Mouse (Mus musculus): ENCODE measurements at regions not wholly inside any gene's neighbourhood (a gene's known extent, or its start where the extent isn't known, plus 50 kb on each side); places are given as distances from the start of the nearest gene placed in this dataset.

- no peak for TF ChIP-seq CTCF (IDR thresholded peaks at IDR 0.05)
- Histone ChIP-seq H3K9ac (replicated peaks; ENCODE audit: low read length, poor library complexity, severe bottlenecking) (no peak overlapping the region), H3K36me3 (ENCODE audit: insufficient read depth, low read length) (no peaks in the 10 kb centered on the region), H3K27ac (ENCODE audit: low read depth, low read length) (no peak overlapping the region), H3K4me3 (ENCODE audit: low read depth, low read length) (no peak overlapping the region), H3K27me3 (ENCODE audit: insufficient read depth, low read length) (no peaks in the 10 kb centered on the region), H3K4me2 (ENCODE audit: low read depth, low read length, poor library complexity, severe bottlenecking) (no peak overlapping the region), H3K9me3 (ENCODE audit: low read length) (no peaks in the 10 kb centered on the region), H3K4me1 (ENCODE audit: insufficient read depth, low read length) (no peaks in the 10 kb centered on the region)
- no peak for ATAC-seq (ENCODE audit: low FRiP score)
- 92% methylated on average over 2 of the region's 2 CpGs for WGBS
- no peak for DNase-seq (ENCODE audit: low spot score)
These were observed 59.0 kb upstream of the Dusp10 start for GRCm38 (mm10) chr1:183954086-183954485.

DNA sequence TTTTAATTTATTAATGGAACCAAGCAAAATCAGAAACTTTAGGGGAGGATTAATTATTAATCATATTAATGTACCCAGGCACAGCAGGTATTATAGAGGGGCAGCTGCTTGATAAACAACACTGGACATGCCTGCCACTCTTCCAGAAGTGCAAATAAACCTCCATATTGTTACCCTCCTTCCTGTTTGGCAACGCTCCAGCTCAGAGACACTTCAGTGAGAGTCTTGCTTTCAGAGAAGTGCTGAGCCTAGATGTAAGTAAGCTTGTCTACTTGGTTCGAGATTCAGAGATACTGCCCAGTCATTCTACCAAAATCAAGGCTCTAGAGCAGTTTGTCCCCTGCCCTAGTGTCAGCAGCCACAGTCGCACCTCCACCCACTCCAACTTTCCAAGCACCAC lies 56.7 kb upstream of the Dusp10 start:
- no peak overlapping the region for H3K27ac ChIP-seq (ENCODE audit: low read depth, low read length)

DNA sequence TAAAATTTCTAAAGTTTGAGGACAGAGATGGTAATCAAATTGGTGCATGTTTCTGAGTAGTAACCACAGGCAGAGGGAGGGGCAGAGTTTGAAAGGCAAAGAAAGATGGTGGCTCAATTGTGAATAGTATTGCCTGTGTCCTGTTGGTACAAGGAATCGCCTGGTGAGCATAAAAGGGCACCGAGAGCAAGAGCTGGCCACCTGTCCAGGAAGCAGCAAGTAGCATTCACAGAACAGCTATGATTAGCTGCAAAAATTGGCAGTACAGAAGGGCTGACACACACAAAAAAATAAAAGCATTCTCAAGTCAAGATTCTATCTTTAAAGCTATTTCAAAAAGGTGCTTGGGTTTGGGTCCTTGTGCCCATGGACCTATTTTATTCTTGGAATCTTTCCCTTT lies 51.7 kb upstream of the Dusp10 start:
- Histone ChIP-seq H3K4me2 (ENCODE audit: low read depth, low read length, poor library complexity, severe bottlenecking) (no peak overlapping the region), H3K9me3 (ENCODE audit: low read length) (no peaks in the 10 kb centered on the region), H3K27me3 (ENCODE audit: insufficient read depth, low read length) (no peaks in the 10 kb centered on the region), H3K4me3 (ENCODE audit: low read depth, low read length) (no peak overlapping the region), H3K4me1 (ENCODE audit: insufficient read depth, low read length) (no peaks in the 10 kb centered on the region), H3K9ac (replicated peaks; ENCODE audit: low read length, poor library complexity, severe bottlenecking) (no peak overlapping the region), H3K36me3 (ENCODE audit: insufficient read depth, low read length) (no peaks in the 10 kb centered on the region), H3K27ac (ENCODE audit: low read depth, low read length) (no peak overlapping the region)
- DNase-seq (ENCODE audit: low spot score) (no peak), ATAC-seq (ENCODE audit: low FRiP score) (no peak)
- WGBS = 93% methylated on average over 2 of the region's 2 CpGs
- no peak for TF ChIP-seq CTCF (IDR thresholded peaks at IDR 0.05)

More for the DNA sequence above, 56.7 kb upstream of the Dusp10 start:
- Histone ChIP-seq H3K9ac (replicated peaks; ENCODE audit: low read length, poor library complexity, severe bottlenecking) (no peak overlapping the region), H3K27me3 (ENCODE audit: insufficient read depth, low read length) (no peaks in the 10 kb centered on the region), H3K4me1 (ENCODE audit: insufficient read depth, low read length) (no peaks in the 10 kb centered on the region), H3K4me3 (ENCODE audit: low read depth, low read length) (no peak overlapping the region), H3K36me3 (ENCODE audit: insufficient read depth, low read length) (no peaks in the 10 kb centered on the region), H3K4me2 (ENCODE audit: low read depth, low read length, poor library complexity, severe bottlenecking) (no peak overlapping the region), H3K9me3 (ENCODE audit: low read length) (no peaks in the 10 kb centered on the region)
- DNase-seq (ENCODE audit: low spot score) (no peak), ATAC-seq (ENCODE audit: low FRiP score) (no peak)
- WGBS = 70% methylated on average over 3 of the region's 3 CpGs
- no peak for TF ChIP-seq CTCF (IDR thresholded peaks at IDR 0.05)

- H3K27ac ChIP-seq (ENCODE audit: low read depth, low read length) = no peak overlapping the region
- TF ChIP-seq CTCF (IDR thresholded peaks at IDR 0.05) = no peak
- H3K27me3 ChIP-seq (ENCODE audit: insufficient read depth, low read length) = no peaks in the 10 kb centered on the region
- ATAC-seq (ENCODE audit: low FRiP score) (no peak), DNase-seq (ENCODE audit: low spot score) (no peak)
- H3K36me3 ChIP-seq (ENCODE audit: insufficient read depth, low read length) = no peaks in the 10 kb centered on the region
- H3K4me2 ChIP-seq (ENCODE audit: low read depth, low read length, poor library complexity, severe bottlenecking) = no peak overlapping the region
- no peaks in the 10 kb centered on the region for H3K9me3 ChIP-seq (ENCODE audit: low read length)
- H3K4me1 ChIP-seq (ENCODE audit: insufficient read depth, low read length) = no peaks in the 10 kb centered on the region
- H3K4me3 ChIP-seq (ENCODE audit: low read depth, low read length) = no peak overlapping the region
- H3K9ac ChIP-seq (replicated peaks; ENCODE audit: low read length, poor library complexity, severe bottlenecking) = no peak overlapping the region
- 87% methylated on average over 2 of the region's 2 CpGs for WGBS
These were observed 50.6 kb upstream of the Dusp10 start for GRCm38 (mm10) chr1:183962486-183962885.

GRCm38 (mm10) chr1:183963286-183963685 lies 49.8 kb upstream of the Dusp10 start:
- WGBS = 90% methylated on average over 4 of the region's 4 CpGs
- TF ChIP-seq CTCF (IDR thresholded peaks at IDR 0.05) = no peak
- Histone ChIP-seq H3K27ac (ENCODE audit: low read depth, low read length) (no peak overlapping the region), H3K9ac (replicated peaks; ENCODE audit: low read length, poor library complexity, severe bottlenecking) (no peak overlapping the region), H3K36me3 (ENCODE audit: insufficient read depth, low read length) (no peaks in the 10 kb centered on the region), H3K9me3 (ENCODE audit: low read length) (no peaks in the 10 kb centered on the region), H3K27me3 (ENCODE audit: insufficient read depth, low read length) (no peaks in the 10 kb centered on the region), H3K4me3 (ENCODE audit: low read depth, low read length) (no peak overlapping the region), H3K4me2 (ENCODE audit: low read depth, low read length, poor library complexity, severe bottlenecking) (no peak overlapping the region), H3K4me1 (ENCODE audit: insufficient read depth, low read length) (no peaks in the 10 kb centered on the region)
- ATAC-seq (ENCODE audit: low FRiP score) (no peak), DNase-seq (ENCODE audit: low spot score) (no peak)

All from midbrain, postnatal 0 days (tissue).